Mouse (Mus musculus): Measurements from ENCODE around the gene Cyb5d1. TPM values are rescaled to one million over a fixed set of nuclear protein-coding genes. Genes with fewer than 3 reads are reported as not detected.
A peak's percentile ranks its signal among the peaks of the same experiment; 100 is the strongest.
"Not testable (repeated sequence)": the region's sequence is repeated elsewhere in the genome, so short reads cannot be mapped to it uniquely, and the experiment has no call there.

The Cyb5d1 gene
- polyA plus RNA-seq, 1 experiment from 2014 or later: 42.6 TPM

DNA sequence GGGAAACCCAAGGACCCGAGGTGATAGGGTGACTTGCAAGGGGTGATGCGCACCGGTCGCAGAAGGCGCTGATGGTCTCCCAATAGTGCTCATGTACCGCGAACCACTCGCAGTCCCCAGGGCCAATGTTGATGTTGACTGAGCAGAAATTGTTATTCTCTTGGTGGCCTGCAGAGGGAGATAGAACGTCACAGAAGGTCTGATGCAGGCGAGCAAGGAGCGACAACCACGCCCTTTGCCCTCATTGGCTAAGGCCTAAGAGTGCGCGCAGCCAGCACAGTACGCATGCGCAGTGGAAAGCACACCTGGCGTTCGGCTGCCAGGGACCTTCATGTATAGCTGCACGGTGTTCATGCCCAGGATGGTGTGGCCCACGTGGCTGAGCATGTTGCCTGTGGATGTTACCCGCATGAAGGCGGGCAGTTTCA lies 5.8 kb upstream of the Cyb5d1 start:
- Histone ChIP-seq H3K27me3 (peaks cover 8% of the 10 kb centered on the region), H3K9ac (replicated peaks) (no peak overlapping the region), H3K4me1 (replicated peaks) (peaks cover 52% of the 10 kb centered on the region), H3K27ac (no peak overlapping the region), H3K9me3 (no peaks in the 10 kb centered on the region), H3K4me2 (0 out of 2 replicates have a peak overlapping the region, but pooled peaks have one; percentile 2), H3K4me3 (replicated peaks) (peak overlapping the region; percentile 11; the same call in 1 of the 2 replicates), H3K36me3 (peaks cover 78% of the 10 kb centered on the region)
- peak; percentile 40; the same call in 1 of the 2 replicates for ATAC-seq (ENCODE audit: insufficient number of reproducible peaks, insufficient read depth, low FRiP score, low TSS enrichment, low read depth)
- WGBS: 16% methylated on average over 22 of the region's 22 CpGs

DNA sequence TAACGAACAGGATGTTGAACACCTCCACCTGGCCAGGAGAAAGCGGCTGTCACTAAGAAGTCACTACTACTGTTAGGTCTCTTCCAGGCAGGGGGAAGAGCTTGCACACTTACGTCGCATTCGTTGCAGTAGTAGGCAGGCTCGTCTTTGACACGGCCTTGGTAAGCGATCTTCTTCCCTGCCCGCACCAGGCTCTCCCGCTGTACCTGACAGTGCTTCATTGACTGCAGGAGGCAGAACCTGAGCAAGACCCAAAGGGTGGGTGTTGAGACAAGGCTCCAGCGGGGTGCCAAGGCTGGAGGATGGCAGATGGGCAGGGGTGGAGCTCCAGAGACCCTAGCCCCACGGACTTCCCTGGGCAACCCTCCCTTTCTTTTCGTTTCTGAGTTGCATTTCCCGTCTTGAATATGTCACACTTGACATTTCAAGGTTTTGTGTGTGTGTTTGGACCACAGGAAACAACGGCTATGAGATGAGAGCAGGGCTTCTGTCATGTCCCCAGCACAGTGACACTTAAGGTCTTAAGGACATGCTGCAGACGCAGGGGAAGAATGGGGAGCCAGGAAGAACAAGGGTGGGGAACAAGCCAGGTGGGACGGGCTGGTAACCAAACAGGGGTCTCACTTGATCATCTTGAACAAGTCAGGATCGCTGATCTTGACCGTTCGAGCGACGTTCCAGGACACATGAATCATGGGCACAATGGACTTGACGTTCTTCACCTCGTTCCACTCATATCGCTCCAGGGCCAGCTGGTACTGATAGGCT lies 4.8 kb upstream of the Cyb5d1 start:
- 73% methylated on average over 25 of the region's 25 CpGs for WGBS
- H3K4me3 ChIP-seq (replicated peaks): peak overlapping the region; percentile 19

DNA sequence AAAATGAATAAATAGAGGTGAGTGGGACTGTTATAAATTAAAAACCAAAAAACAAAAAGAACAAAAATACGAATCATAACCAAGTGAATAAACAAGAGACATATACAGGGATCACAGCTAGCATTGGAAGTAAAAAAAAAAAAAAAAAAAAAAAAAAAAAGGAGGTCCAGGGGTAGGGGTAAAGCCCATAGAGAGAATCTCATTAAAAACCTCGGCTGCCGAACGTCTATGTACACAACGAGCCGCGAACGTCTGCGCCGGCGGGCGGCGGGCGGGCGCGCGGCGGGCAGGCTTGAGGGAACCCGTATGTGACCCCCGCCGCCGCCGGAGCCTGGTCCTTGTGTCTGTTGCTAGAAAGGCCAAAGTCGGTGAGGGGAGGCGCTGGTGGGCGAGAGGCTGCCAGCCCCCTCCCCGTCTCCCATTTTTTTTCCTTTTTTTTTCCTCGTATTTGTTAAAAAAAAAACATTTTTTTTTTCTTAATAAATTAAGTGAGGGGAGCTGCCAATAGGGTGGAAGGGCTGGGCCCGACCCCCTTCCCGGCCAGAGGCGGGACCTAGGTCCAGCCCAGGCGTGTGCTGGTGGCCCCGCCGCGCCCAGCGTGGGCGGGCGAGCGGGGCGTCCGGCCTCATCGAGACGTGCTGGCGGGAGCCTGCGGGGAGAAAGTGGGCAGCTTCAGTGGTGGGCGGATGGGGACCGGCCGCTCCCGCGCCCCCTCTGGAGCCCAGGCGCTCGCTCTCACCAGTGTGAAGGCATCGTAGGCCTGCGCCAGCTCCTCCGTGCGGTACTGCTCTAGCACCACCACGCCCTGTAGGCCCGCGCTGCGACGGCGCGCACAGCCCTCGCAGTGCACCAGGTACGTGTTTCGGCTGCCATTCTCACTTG lies 4.0 kb upstream of the Cyb5d1 start:
- peak overlapping the region; percentile 37 for H3K4me2 ChIP-seq
- peaks cover 53% of the 10 kb centered on the region for H3K4me1 ChIP-seq (replicated peaks)
- ATAC-seq (ENCODE audit: insufficient number of reproducible peaks, insufficient read depth, low FRiP score, low TSS enrichment, low read depth): no peak
- peaks cover 8% of the 10 kb centered on the region for H3K27me3 ChIP-seq
- peak overlapping the region; percentile 50; the same call in 1 of the 2 replicates for H3K9ac ChIP-seq (replicated peaks)
- peak overlapping the region; percentile 19 for H3K4me3 ChIP-seq (replicated peaks)
- H3K9me3 ChIP-seq: no peaks in the 10 kb centered on the region
- H3K27ac ChIP-seq: peak overlapping the region; percentile 62
- peaks cover 60% of the 10 kb centered on the region for H3K36me3 ChIP-seq
- 13% methylated on average over 66 of the region's 66 CpGs for WGBS

More for the DNA sequence above, 4.8 kb upstream of the Cyb5d1 start:
- Histone ChIP-seq H3K4me2 (peak overlapping the region; percentile 37), H3K9me3 (no peaks in the 10 kb centered on the region), H3K9ac (replicated peaks) (peak overlapping the region; percentile 50; the same call in 1 of the 2 replicates), H3K36me3 (peaks cover 68% of the 10 kb centered on the region), H3K27ac (peak overlapping the region; percentile 62), H3K4me1 (replicated peaks) (peaks cover 53% of the 10 kb centered on the region), H3K27me3 (peaks cover 8% of the 10 kb centered on the region)
- ATAC-seq (ENCODE audit: insufficient number of reproducible peaks, insufficient read depth, low FRiP score, low TSS enrichment, low read depth): no peak

DNA sequence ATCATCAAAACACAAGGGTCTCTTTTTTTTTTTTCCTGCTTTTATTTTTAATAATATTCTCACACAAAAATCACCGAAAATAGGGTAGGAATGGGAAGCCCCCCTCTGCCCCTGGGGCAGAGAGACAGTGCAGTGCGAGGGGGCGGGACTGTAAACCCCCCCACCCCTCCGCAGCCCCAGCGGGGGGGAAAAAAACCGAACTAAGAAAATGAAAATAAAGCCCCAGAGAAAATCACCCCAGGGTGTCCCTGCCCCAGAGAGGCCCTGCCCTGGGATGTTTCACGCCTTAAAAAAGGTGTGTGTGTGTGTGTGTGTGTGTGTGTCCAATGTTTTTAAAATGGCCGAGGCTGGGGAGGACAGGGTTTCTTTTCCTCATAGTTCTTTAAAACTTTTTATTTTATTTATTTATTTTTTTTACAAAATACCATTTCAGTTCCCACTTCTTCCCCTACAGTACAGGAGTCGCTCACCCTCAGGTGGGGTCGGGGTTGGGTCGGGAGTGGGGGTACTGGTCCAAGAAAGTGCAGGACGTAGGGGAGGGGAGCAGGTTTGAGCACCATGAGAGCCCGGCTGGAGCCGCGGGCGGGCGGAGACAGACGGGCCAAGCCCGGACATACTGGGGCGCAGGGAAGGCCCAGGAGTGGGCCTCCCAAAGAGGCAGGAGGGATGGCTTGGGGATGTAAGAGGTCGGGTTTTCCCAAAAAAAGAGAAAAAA lies 3.2 kb upstream of the Cyb5d1 start:
- Histone ChIP-seq H3K36me3 (peaks cover 52% of the 10 kb centered on the region), H3K4me3 (replicated peaks) (peak overlapping the region; percentile 66), H3K4me1 (replicated peaks) (peaks cover 56% of the 10 kb centered on the region), H3K9me3 (no peaks in the 10 kb centered on the region), H3K9ac (replicated peaks) (peak overlapping the region; percentile 44), H3K27me3 (peaks cover 8% of the 10 kb centered on the region), H3K27ac (peak overlapping the region; percentile 82), H3K4me2 (peak overlapping the region; percentile 84)
- ATAC-seq (ENCODE audit: insufficient number of reproducible peaks, insufficient read depth, low FRiP score, low TSS enrichment, low read depth): no peak
- WGBS: 14% methylated on average over 21 of the region's 21 CpGs

DNA sequence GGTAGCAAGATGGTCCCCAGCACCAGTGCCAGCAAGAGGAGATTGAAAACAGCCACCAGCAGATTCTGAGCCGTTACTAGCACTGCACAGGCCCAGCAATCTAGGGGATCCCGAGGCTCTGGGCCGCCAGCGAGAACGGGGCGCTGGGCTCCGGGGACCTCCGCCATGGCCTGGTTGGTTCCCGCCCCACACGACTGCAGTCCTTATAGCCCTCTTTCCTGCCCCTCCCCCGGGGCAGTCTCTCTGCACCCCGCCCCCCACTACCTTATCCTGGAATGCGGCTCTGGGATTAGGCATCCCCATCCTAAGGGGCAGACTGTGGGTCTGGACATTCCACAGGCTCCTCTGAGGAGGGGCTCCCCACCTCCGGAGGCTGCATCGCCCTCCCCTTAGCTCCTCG lies 2.6 kb upstream of the Cyb5d1 start, which contains the start of gene Tmem88:
Gene Tmem88 (minus strand): TSS at position 176 of the 400 bp plus-strand sequence.
- H3K4me3 ChIP-seq (replicated peaks): peak within 1 kb of the TSS; percentile 66
- H3K4me2 ChIP-seq: peak within 1 kb of the TSS; percentile 84
- H3K9me3 ChIP-seq: no peaks in the 10 kb centered on the region
- peak within 1 kb of the TSS; percentile 61 for H3K9ac ChIP-seq (replicated peaks)
- H3K27ac ChIP-seq: peak within 1 kb of the TSS; percentile 82
- peaks cover 46% of the 10 kb centered on the region for H3K36me3 ChIP-seq
- no peak for ATAC-seq (ENCODE audit: insufficient number of reproducible peaks, insufficient read depth, low FRiP score, low TSS enrichment, low read depth)
- H3K27me3 ChIP-seq: peaks cover 8% of the 10 kb centered on the region
- H3K4me1 ChIP-seq (replicated peaks): peaks cover 56% of the 10 kb centered on the region
- WGBS: 8% methylated on average over 16 of the region's 16 CpGs

DNA sequence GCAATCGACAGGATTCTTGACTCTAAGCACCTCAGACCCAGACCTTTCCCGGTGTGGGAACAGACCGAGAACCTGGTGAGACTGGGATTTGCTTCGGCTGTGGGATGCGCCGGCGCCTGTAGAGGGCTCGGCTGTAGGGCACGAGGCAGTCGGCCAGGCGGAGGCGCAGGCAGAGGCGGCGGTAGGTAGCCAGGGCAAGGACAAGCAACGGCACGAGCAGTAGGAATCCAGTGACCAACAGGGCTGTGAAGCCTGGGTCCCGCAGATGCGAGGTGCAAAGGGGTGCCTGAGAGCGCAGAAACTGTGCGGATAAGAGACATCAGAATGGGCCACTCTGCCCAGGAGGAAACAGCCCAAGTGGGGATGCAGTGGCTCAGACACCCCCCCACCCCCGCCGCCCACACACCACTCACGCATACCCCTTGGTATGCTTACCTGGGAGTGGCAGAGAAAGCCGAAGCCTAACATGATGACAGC lies 2.2 kb upstream of the Cyb5d1 start:
- H3K9me3 ChIP-seq: no peaks in the 10 kb centered on the region
- no peak for ATAC-seq (ENCODE audit: insufficient number of reproducible peaks, insufficient read depth, low FRiP score, low TSS enrichment, low read depth)
- peaks cover 42% of the 10 kb centered on the region for H3K36me3 ChIP-seq
- peak overlapping the region; percentile 82 for H3K27ac ChIP-seq
- H3K27me3 ChIP-seq: peaks cover 8% of the 10 kb centered on the region
- peak overlapping the region; percentile 61 for H3K9ac ChIP-seq (replicated peaks)
- WGBS: 7% methylated on average over 24 of the region's 24 CpGs
- peak overlapping the region; percentile 84 for H3K4me2 ChIP-seq
- H3K4me3 ChIP-seq (replicated peaks): peak overlapping the region; percentile 66
- H3K4me1 ChIP-seq (replicated peaks): peaks cover 56% of the 10 kb centered on the region

DNA sequence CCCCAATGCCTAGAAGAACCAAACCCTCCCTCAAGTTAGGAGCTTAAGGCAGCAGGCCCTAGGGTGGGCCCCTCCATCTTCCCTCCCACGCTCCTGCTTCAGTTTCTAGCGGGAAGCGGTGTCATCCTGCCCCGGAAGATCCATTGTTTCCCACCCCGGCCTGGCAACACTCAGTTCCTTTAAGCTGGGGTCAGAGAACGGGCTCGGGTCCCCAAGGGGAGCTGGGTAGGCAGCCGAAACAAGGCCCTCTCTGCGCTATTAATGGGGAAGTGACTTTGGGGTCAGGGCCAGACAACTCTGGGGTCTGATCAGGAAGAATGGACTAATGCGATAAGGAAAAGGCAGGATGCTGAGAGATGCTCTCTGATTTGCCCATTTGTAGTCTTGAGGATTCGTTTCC lies 1.3 kb upstream of the Cyb5d1 start:
- H3K4me3 ChIP-seq (replicated peaks): peak overlapping the region; percentile 66
- peaks cover 8% of the 10 kb centered on the region for H3K27me3 ChIP-seq
- H3K9ac ChIP-seq (replicated peaks): peak overlapping the region; percentile 88
- H3K9me3 ChIP-seq: no peaks in the 10 kb centered on the region
- peaks cover 55% of the 10 kb centered on the region for H3K4me1 ChIP-seq (replicated peaks)
- no peak for ATAC-seq (ENCODE audit: insufficient number of reproducible peaks, insufficient read depth, low FRiP score, low TSS enrichment, low read depth)
- H3K4me2 ChIP-seq: peak overlapping the region; percentile 84
- WGBS: 31% methylated on average over 11 of the region's 11 CpGs
- peak overlapping the region; percentile 93 for H3K27ac ChIP-seq
- H3K36me3 ChIP-seq: peaks cover 38% of the 10 kb centered on the region

DNA sequence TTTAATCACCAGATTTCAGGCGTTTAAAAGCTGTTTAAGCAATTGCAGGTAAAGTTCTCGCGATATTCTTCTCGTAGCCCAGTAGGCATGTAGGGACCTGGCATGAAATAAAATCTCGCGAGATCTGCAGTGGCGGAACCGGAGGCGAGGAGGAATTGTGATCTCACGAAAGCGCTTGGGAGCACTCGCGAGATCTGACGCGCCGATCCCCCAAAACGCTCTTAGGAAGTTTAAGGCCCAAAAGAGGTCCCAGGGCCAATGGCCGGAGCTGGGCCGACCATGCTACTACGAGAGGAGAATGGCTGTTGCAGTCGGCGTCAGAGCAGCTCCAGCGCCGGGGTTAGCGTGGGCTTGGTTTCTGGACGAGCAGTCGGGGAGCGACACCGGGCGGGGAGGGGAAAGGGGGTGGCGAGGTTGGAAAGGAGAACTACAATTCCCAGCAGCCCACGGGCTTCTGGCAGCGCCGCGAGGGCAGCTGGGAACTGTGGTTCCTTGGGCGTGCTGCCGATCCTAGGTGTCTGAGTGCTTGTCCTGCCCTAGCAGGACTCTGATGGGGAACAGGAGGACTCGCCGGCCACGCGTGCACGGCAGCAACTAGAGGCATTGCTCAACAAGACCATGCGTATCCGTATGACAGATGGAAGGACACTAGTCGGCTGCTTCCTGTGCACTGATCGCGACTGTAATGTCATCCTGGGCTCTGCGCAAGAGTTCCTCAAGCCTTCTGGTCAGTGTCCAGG lies 373 bp upstream of the Cyb5d1 start:
- H3K4me2 ChIP-seq: peak overlapping the region; percentile 84
- ATAC-seq (ENCODE audit: insufficient number of reproducible peaks, insufficient read depth, low FRiP score, low TSS enrichment, low read depth): peak; percentile 81
- 1% methylated on average over 48 of the region's 48 CpGs for WGBS
- H3K9me3 ChIP-seq: no peaks in the 10 kb centered on the region
- H3K9ac ChIP-seq (replicated peaks): peak overlapping the region; percentile 88
- peak overlapping the region; percentile 93 for H3K27ac ChIP-seq
- H3K36me3 ChIP-seq: peaks cover 28% of the 10 kb centered on the region
- peaks cover 48% of the 10 kb centered on the region for H3K4me1 ChIP-seq (replicated peaks)
- peak overlapping the region; percentile 66 for H3K4me3 ChIP-seq (replicated peaks)
- H3K27me3 ChIP-seq: peaks cover 8% of the 10 kb centered on the region

DNA sequence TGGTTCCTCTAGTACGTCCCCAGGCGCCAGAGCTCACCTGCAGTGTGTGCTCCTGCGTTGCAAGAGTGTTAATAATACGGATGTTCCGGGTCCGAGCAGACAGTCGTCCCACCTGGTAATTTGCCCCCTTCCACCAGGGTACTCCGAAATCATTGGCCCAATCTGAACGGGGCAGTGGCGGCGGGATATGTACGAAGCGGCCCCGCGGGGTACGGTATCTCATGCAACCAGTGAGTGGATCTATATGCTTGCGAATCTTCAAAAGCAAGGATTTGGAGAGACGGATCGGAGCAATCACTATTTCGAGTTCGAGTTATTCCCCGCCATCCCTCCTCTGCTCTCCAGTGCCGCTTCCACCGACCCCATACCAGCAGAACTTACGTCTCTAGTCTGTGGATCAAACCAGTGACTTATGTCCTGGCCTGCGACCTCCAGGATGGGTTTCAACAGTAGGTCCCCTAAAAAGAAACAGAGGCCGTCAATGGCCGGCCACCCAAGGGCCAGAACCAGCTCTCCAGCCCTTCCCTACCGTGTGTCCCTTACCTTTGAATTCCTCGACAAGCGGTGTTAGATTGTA lies 752 bp downstream of the Cyb5d1 start:
- Histone ChIP-seq H3K4me2 (peak overlapping the region; percentile 72), H3K4me3 (replicated peaks) (peak overlapping the region; percentile 66), H3K9ac (replicated peaks) (peak overlapping the region; percentile 88), H3K36me3 (peaks cover 17% of the 10 kb centered on the region), H3K4me1 (replicated peaks) (peaks cover 37% of the 10 kb centered on the region), H3K27ac (peak overlapping the region; percentile 93)
- not testable (repeated sequence) for H3K9me3 ChIP-seq; H3K27me3 ChIP-seq; ATAC-seq (ENCODE audit: insufficient number of reproducible peaks, insufficient read depth, low FRiP score, low TSS enrichment, low read depth)
- 1% methylated on average over 31 of the region's 31 CpGs for WGBS

Data from limb, embryonic 12.5 days (tissue).